Comparison of ENCODE assay signal across 8 mouse cellular contexts in genomic region chr5:147545731-147546241, GRCm38 (mm10).
DNase-seq lines count a peak whose midpoint lies in the region; ATAC-seq and TF ChIP-seq lines count a peak whose summit lies in the region.

No protein-coding gene starts in this region.

- H3K4me1 ChIP-seq in heart, embryonic 11.5 days (ENCODE audit: control insufficient read depth, insufficient read depth, low read length): no peaks in the 10 kb centered on the region
- no peaks in the 10 kb centered on the region for H3K4me1 ChIP-seq in lung, adult 2 months (ENCODE audit: control insufficient read depth, insufficient read depth, low read length)

- intact Hi-C loops in heart, postnatal 10 days (cut with DNase I): no loop called here
- intact Hi-C loops in gastrocnemius, adult 2 months (cut with DNase I): no loop called here

- no peak for TF ChIP-seq POLR2A in lung, adult 2 months (IDR thresholded peaks at IDR 0.05; ENCODE audit: borderline replicate concordance, extremely low read depth, low read depth, low read length)

- peak; percentile 64 for TF ChIP-seq CTCF in gastrocnemius, adult 2 months (IDR thresholded peaks at IDR 0.05)
- TF ChIP-seq CTCF in lung, adult 2 months (IDR thresholded peaks at IDR 0.05; ENCODE audit: insufficient read depth, low read length): peak; percentile 76

- no peaks in the 10 kb centered on the region for H3K27me3 ChIP-seq in heart, embryonic 11.5 days (ENCODE audit: control insufficient read depth, insufficient read depth, low read length)

- no peak overlapping the region for H3K4me3 ChIP-seq in heart, embryonic 11.5 days (ENCODE audit: low read depth, low read length)
- no peak overlapping the region for H3K4me3 ChIP-seq in gastrocnemius, adult 2 months
- H3K4me3 ChIP-seq in lung, adult 2 months (replicated peaks; ENCODE audit: extremely low read depth, low read depth, low read length): no peak overlapping the region

- H3K9ac ChIP-seq in heart, embryonic 11.5 days (ENCODE audit: low read depth, low read length): no peak overlapping the region

- no peak for ATAC-seq in heart, embryonic 11.5 days (replicated peaks; ENCODE audit: insufficient number of reproducible peaks, low FRiP score, low TSS enrichment)

- H3K4me2 ChIP-seq in heart, embryonic 11.5 days: no peak overlapping the region

- 72% methylated on average over 11 of the region's 11 CpGs for WGBS in heart, embryonic 11.5 days (ENCODE audit: insufficient replicate concordance)
- 53% methylated on average over 11 of the region's 11 CpGs for WGBS in lung, adult 2 months

- peak; percentile 15 to 40 for DNase-seq in heart, postnatal 10 days
- DNase-seq in ES-CJ7 (ENCODE audit: low read depth, low spot score): peak; percentile 70
- peak; percentile 71 for DNase-seq in gastrocnemius, adult 2 months
- DNase-seq in lung, adult 2 months: peak; percentile 30
- peak; percentile 69 for DNase-seq in thymus, postnatal 14 days
- no peak for DNase-seq in frontal cortex, postnatal 25 days (ENCODE audit: low spot score in 2 of 2)
- no peak for DNase-seq in layer of hippocampus, adult 9-11 months

- no peaks in the 10 kb centered on the region for H3K9me3 ChIP-seq in heart, embryonic 11.5 days (replicated peaks; ENCODE audit: control insufficient read depth, low read length)

- H3K36me3 ChIP-seq in heart, embryonic 11.5 days (ENCODE audit: control insufficient read depth, insufficient read depth, low read length): peaks cover 27% of the 10 kb centered on the region

- no peak overlapping the region for H3K27ac ChIP-seq in heart, embryonic 11.5 days (ENCODE audit: low read depth, low read length)
- peak overlapping the region; percentile 78 for H3K27ac ChIP-seq in gastrocnemius, adult 2 months

Comparison
In these comparisons a context has a peak if more than half of its experiments do, and no peak if none do; other contexts are left out.
1. DNase-seq: peak in heart, postnatal 10 days (2 of 2), ES-CJ7 (single experiment), gastrocnemius, adult 2 months (single experiment), lung, adult 2 months (single experiment) and thymus, postnatal 14 days (single experiment); none in frontal cortex, postnatal 25 days (0 of 2) and layer of hippocampus, adult 9-11 months (single experiment).